Mouse (Mus musculus) lung, postnatal 0 days (tissue): ENCODE measurements at regions not wholly inside any gene's neighbourhood (a gene's known extent, or its start where the extent isn't known, plus 50 kb on each side); places are given as distances from the start of the nearest gene placed in this dataset.
"Not testable (repeated sequence)": the region's sequence is repeated elsewhere in the genome, so short reads cannot be mapped to it uniquely, and the experiment has no call there.

Experiments
- CTCF ChIP-seq: IDR thresholded peaks from 2 replicates; pipeline ENCODE4 v1.5.1; 2016; ENCODE audit warnings: antibody characterized with exemption, mild to moderate bottlenecking
- EP300 ChIP-seq: IDR thresholded peaks from 2 replicates; pipeline ENCODE4 v1.6.1; 2016; ENCODE audit warnings: antibody characterized with exemption, mild to moderate bottlenecking, control low read depth

DNA sequence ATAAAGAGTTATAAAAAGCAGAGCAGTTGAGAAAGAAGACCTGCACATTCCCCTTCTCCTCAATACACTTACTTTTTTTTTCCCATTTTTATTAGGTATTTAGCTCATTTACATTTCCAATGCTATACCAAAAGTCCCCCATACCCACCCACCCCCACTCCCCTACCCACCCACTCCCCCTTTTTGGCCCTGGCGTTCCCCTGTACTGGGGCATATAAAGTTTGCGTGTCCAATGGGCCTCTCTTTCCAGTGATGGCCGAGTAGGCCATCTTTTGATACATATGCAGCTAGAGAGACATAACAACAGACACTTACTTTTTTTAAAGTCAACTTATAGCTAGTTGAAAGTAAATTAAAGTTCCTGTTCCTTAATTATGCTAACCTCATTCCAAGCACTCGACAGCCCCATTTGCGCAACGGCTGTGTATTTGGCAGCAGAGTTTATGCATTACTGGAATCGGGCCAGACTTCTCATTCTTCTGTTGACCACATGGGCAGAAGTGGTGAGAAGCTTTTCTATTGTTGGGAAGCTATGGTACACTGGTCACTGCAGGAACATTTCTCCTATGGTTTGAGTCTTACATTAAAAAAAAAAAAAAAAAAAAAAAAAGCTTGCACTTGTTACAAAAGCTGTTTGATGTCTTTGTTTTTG, 104.0 kb downstream of the Fbxo4 start:
- TF ChIP-seq CTCF: not testable (repeated sequence)
- TF ChIP-seq EP300: 0 out of 2 replicates have a peak, but pooled peaks have one; percentile 14
